Mouse (Mus musculus): ENCODE measurements around the gene Ecel1. TPM values are rescaled to one million over a fixed set of nuclear protein-coding genes. Genes with fewer than 3 reads are reported as not detected.
A peak's percentile ranks its signal among the peaks of the same experiment; 100 is the strongest.

Gene Ecel1
- polyA plus RNA-seq, 1 experiment from 2014 or later, result 0.12 TPM

DNA sequence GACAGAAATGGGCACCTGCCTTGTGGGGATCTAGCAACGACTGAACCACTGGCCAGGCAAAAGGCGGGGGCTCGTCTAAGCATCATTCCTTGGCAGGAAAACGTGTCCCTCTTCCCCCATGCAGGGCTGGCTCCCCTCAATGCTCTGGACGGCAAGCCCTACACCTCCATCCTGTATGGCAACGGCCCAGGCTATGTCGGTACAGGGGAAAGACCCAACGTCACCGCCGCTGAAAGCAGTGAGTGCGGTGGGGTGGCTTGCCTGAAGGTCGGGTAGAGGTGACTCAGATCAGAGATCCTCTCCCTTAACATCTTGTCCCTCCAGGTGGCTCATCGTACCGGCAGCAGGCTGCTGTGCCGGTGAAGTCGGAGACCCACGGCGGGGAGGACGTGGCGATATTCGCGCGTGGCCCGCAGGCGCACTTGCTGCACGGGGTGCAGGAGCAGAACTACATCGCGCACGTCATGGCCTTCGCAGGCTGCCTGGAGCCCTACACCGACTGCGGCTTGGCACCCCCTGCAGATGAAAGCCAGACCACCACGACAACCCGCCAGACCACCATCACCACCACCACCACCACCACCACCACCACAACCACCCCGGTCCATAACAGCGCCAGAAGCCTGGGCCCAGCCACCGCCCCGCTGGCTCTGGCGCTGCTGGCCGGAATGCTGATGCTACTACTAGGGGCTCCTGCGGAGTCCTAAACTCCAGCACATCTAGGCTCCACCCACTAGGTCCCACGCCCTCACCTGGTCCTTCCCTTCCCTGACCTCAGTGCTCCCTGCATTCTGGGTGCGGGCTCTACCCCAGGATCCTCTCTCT lies 28.9 kb downstream of the Ecel1 start:
- no peak for ATAC-seq
- no peaks in the 10 kb centered on the region for H3K4me1 ChIP-seq
- 13% methylated on average over 42 of the region's 43 CpGs for WGBS (ENCODE audit: insufficient replicate concordance)
- no peak overlapping the region for H3K4me3 ChIP-seq
- no peaks in the 10 kb centered on the region for H3K9me3 ChIP-seq (replicated peaks)
- H3K27me3 ChIP-seq (replicated peaks), result peaks cover 46% of the 10 kb centered on the region
- H3K9ac ChIP-seq, result no peak overlapping the region
- no peak overlapping the region for H3K27ac ChIP-seq
- H3K4me2 ChIP-seq, result no peak overlapping the region
- H3K36me3 ChIP-seq, result no peaks in the 10 kb centered on the region

DNA sequence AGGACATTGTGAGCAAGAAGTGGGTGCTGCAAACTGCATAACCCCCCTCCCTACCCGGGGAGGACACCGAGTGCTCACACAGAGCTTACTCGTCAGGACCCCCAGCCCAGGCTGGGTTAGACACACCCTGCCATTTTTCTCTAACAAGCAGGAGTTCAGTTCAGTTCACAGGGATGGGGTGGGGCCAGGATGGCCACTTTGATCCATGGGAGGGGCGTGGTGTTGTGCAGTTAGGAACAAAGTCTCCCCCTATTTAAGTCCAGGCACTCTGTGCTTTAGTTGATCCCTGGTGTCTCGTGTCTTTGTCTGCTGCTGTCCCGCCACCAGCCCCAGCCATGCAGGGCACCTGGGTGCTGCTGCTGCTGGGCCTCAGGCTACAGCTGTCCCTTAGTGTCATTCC lies 31.6 kb downstream of the Ecel1 start, which contains the start of gene Akp3:
Akp3 (plus strand) TSS at position 301 of the 400 bp plus-strand sequence.
- H3K36me3 ChIP-seq, result no peaks in the 10 kb centered on the region
- H3K4me2 ChIP-seq, result no peak within 1 kb of the TSS
- H3K9me3 ChIP-seq (replicated peaks), result no peaks in the 10 kb centered on the region
- no peak within 1 kb of the TSS for H3K4me3 ChIP-seq
- H3K27ac ChIP-seq, result no peak within 1 kb of the TSS
- H3K27me3 ChIP-seq (replicated peaks), result peaks cover 54% of the 10 kb centered on the region
- WGBS (ENCODE audit: insufficient replicate concordance), result 63% methylated on average over 6 of the region's 6 CpGs
- no peaks in the 10 kb centered on the region for H3K4me1 ChIP-seq
- ATAC-seq, result no peak
- H3K9ac ChIP-seq, result no peak within 1 kb of the TSS

DNA sequence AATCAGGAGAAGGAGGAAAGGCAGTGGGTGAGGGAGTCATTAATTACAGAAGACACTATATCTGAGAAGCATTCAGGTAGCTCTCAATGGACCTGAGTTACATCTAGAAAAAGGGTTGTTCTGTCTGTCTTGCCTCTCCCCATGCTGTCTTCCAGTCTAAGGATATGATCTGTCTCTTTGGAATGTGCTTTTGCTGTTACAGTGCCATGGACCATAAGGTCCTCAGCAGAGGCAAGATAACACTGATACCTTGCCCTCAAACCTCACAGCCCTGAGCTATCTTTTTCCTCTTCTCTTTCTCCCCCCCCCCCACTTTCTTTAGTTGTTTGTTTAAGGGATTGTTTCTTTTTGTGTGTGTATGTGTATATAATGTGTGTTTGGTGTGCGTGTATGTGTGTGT lies 41.5 kb downstream of the Ecel1 start:
- 48% methylated on average over 1 of the region's 1 CpGs for WGBS (ENCODE audit: insufficient replicate concordance)
- ATAC-seq, result no peak
- H3K27me3 ChIP-seq (replicated peaks), result peaks cover 11% of the 10 kb centered on the region; the same call in 1 of the 2 replicates
- H3K36me3 ChIP-seq, result no peaks in the 10 kb centered on the region
- H3K27ac ChIP-seq, result no peak overlapping the region
- H3K9ac ChIP-seq, result no peak overlapping the region
- H3K4me3 ChIP-seq, result no peak overlapping the region
- H3K4me1 ChIP-seq, result no peaks in the 10 kb centered on the region
- no peak overlapping the region for H3K4me2 ChIP-seq
- H3K9me3 ChIP-seq (replicated peaks), result no peaks in the 10 kb centered on the region

DNA sequence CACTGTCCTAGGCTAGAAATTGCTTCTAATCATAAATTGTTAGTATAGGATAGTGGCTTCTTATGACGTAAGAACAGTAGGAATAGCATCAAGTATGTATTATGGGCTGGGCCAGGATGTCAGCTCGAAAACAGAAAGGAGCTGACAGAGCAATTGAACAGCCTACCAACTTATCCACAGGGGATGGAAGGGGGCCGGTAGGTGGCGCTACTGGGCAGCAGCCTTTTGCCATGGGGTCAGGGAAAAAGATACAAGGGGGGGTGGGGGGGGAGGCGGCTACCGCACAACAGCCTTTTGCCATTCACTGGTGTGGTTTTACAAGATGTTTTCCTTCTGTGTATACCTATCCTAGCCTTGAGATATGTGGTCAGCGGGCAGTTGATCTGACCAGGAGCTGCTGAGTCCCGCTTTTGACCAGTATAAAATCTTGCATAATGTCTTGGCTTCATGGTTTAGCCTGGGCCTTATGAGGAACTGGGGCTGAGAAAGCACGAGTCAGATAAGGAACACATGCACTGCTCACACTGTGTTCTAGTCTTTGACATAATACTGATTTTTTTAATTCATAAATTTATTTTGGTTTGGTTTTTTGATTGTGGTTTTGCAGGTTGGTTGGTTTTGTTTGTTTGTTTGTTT lies 44.5 kb downstream of the Ecel1 start:
- 21% methylated on average over 9 of the region's 9 CpGs for WGBS (ENCODE audit: insufficient replicate concordance)
- H3K9ac ChIP-seq, result no peak overlapping the region
- H3K27ac ChIP-seq, result no peak overlapping the region
- no peak overlapping the region for H3K4me2 ChIP-seq
- H3K4me1 ChIP-seq, result no peaks in the 10 kb centered on the region
- ATAC-seq, result no peak
- H3K27me3 ChIP-seq (replicated peaks), result 0 out of 2 replicates have a peak, but pooled peaks cover 1% of the 10 kb centered on the region
- H3K36me3 ChIP-seq, result no peaks in the 10 kb centered on the region
- H3K4me3 ChIP-seq, result no peak overlapping the region
- no peaks in the 10 kb centered on the region for H3K9me3 ChIP-seq (replicated peaks)

DNA sequence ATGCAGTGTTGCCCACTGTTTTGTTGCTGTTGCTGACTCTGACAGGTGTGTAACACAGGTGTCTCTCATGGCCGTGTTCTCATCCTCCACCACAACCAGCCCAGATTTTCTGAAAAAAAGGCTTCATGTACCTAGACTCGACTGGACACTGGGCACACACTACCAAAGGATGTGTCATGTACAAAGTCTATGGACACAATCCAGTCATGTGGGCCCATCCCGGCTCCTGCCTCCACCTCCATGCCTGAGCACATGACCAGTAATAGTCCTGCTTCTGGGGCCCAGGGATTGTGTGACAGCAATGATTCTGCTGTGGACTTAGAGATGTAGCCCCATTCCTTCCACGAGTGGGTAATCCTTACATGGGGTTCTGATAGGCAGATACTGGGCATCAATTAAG lies 47.8 kb downstream of the Ecel1 start:
- no peak overlapping the region for H3K4me2 ChIP-seq
- H3K4me1 ChIP-seq, result no peaks in the 10 kb centered on the region
- no peak overlapping the region for H3K27ac ChIP-seq
- no peak overlapping the region for H3K4me3 ChIP-seq
- no peaks in the 10 kb centered on the region for H3K9me3 ChIP-seq (replicated peaks)
- H3K27me3 ChIP-seq (replicated peaks), result no peaks in the 10 kb centered on the region; the same call in 1 of the 2 replicates
- no peaks in the 10 kb centered on the region for H3K36me3 ChIP-seq
- no peak overlapping the region for H3K9ac ChIP-seq
- no peak for ATAC-seq
- 74% methylated on average over 4 of the region's 4 CpGs for WGBS (ENCODE audit: insufficient replicate concordance)

DNA sequence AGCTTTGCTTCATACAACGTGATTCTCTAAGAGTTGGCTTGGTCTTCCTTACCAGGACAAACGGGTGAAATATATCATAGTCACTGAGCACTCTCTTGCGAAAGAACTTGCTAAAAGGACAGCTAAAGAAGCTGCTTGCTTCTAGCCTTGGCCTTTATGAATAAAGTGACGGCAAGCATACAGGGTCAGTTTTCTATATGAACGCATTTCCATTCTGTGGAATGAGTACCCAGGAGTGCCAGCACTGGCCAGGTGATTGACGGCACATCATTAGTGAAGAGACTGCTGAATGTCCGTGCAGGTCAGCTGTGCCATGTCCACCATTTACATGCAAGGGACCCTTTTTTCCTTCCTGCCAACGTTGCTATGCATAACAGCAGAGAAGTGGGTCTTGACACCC lies 49.8 kb downstream of the Ecel1 start:
- WGBS (ENCODE audit: insufficient replicate concordance), result 65% methylated on average over 8 of the region's 8 CpGs

DNA sequence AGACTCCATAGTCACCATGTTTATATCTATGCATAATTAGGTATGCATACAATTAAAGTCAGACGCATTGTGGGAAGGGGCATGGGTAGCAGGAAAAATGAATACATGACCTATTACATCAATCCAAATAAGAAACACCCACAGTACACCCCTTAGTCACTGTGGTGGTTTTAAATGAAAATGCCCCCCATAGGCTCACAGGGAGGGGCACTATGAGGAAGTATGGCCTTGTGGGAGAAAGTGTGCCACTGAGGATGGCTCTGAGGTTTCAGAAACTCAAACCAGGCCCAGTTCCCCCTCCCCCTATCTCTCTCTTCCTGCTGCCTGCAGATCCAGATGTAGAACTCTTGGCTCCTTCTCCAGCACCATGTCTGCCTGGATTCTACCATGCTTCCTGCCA lies 52.4 kb downstream of the Ecel1 start:
- H3K4me1 ChIP-seq, result 0 out of 2 replicates have a peak, but pooled peaks cover 5% of the 10 kb centered on the region
- ATAC-seq, result no peak
- no peaks in the 10 kb centered on the region for H3K9me3 ChIP-seq (replicated peaks)
- H3K4me2 ChIP-seq, result no peak overlapping the region
- 81% methylated on average over 1 of the region's 1 CpGs for WGBS (ENCODE audit: insufficient replicate concordance)
- no peak overlapping the region for H3K4me3 ChIP-seq
- H3K9ac ChIP-seq, result no peak overlapping the region
- no peaks in the 10 kb centered on the region for H3K36me3 ChIP-seq
- no peak overlapping the region for H3K27ac ChIP-seq
- H3K27me3 ChIP-seq (replicated peaks), result peaks cover 7% of the 10 kb centered on the region

More for the DNA sequence above, 49.8 kb downstream of the Ecel1 start:
- Histone ChIP-seq H3K4me2 (no peak overlapping the region), H3K9me3 (replicated peaks) (no peaks in the 10 kb centered on the region), H3K4me3 (no peak overlapping the region), H3K4me1 (0 out of 2 replicates have a peak, but pooled peaks cover 5% of the 10 kb centered on the region), H3K27ac (no peak overlapping the region), H3K9ac (no peak overlapping the region), H3K27me3 (replicated peaks) (no peaks in the 10 kb centered on the region; the same call in 1 of the 2 replicates), H3K36me3 (no peaks in the 10 kb centered on the region)
- ATAC-seq, result no peak

DNA sequence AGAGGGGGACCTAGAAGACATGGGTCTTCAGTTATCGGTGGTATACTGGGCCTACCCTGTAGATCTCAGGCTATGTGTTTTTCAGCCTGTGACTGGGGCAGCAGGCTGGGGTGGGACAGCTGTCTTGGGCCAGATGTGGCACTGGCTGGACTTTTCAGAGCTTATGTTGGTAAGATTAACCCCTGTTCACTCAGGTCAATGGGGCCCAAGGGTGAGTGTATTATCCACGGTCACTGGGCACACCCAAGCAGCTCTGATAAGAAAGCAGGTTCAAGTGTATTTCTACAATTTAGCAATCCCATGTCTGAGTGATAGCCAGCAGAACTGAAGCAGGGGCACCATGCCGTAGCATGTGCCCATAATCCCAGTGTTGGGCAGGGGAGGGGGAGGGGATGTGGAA lies 54.2 kb downstream of the Ecel1 start:
- 51% methylated on average over 3 of the region's 3 CpGs for WGBS (ENCODE audit: insufficient replicate concordance)
- Histone ChIP-seq H3K9me3 (replicated peaks) (no peaks in the 10 kb centered on the region), H3K27me3 (replicated peaks) (peaks cover 16% of the 10 kb centered on the region), H3K4me1 (0 out of 2 replicates have a peak, but pooled peaks cover 5% of the 10 kb centered on the region), H3K27ac (no peak overlapping the region), H3K4me3 (no peak overlapping the region), H3K9ac (no peak overlapping the region), H3K36me3 (no peaks in the 10 kb centered on the region), H3K4me2 (no peak overlapping the region)
- ATAC-seq, result no peak

DNA sequence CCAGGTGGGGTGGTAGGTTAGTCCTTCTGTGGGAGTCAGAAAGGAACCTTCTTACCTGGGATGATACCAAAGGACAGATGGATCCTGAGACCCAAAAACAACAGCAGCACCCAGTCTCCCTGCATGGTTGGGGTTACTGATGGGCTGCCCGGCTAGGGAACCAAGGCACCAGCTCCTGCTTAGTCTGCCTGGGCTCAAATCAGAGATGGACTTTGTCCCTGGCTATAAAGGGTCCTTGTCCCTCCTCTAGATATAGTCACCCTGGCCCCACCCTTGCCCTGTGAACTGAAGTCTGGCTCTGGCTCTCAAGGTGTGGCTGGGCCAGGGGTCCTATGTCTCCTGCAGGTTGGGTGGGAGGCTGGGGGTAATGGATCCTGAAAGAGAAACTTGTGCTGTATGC lies 54.9 kb downstream of the Ecel1 start, which contains the start of gene Alpi:
Alpi (minus strand) TSS at position 196 of the 400 bp plus-strand sequence.
- 80% methylated on average over 1 of the region's 1 CpGs for WGBS (ENCODE audit: insufficient replicate concordance)
- H3K27ac ChIP-seq, result no peak within 1 kb of the TSS
- peaks cover 16% of the 10 kb centered on the region for H3K27me3 ChIP-seq (replicated peaks)
- no peak within 1 kb of the TSS for H3K9ac ChIP-seq
- no peaks in the 10 kb centered on the region for H3K36me3 ChIP-seq
- H3K9me3 ChIP-seq (replicated peaks), result no peaks in the 10 kb centered on the region
- H3K4me2 ChIP-seq, result no peak within 1 kb of the TSS
- H3K4me1 ChIP-seq, result peaks cover 6% of the 10 kb centered on the region; the same call in 1 of the 2 replicates
- no peak within 1 kb of the TSS for H3K4me3 ChIP-seq
- no peak for ATAC-seq

DNA sequence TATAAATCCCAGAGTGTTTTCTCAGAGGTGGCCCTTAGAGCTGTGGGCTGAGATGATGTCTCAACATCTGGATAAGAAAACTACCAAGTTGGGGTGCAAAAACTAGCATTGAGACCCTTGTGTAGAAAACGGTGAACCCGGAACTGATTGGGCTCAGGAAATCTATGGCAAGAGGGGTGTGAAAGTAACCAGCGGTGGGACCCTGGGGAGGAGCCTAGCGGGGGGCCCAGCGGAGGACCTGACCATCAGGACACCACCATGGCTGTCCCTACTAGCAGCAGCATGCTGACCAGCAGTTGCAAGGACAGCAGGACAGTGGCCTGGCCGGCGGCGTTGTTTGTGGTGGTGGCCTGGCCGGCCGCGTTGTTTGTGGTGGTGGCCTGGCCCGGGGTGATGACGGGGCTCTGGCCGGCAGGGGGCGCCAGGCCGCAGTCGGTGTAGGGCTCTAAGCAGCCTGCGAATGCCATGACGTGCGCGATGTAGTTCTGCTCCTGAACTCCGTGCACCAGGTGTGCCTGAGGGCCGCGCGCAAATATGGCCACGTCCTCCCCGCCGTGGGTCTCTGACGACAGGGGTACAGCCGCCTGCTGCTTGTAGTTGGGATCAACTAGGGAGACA lies 57.9 kb downstream of the Ecel1 start:
- H3K9ac ChIP-seq, result no peak overlapping the region
- no peak overlapping the region for H3K27ac ChIP-seq
- 13% methylated on average over 30 of the region's 30 CpGs for WGBS (ENCODE audit: insufficient replicate concordance)
- H3K4me2 ChIP-seq, result peak overlapping the region; percentile 10
- H3K4me1 ChIP-seq, result peaks cover 10% of the 10 kb centered on the region
- peaks cover 16% of the 10 kb centered on the region for H3K27me3 ChIP-seq (replicated peaks)
- H3K4me3 ChIP-seq, result no peak overlapping the region
- no peaks in the 10 kb centered on the region for H3K36me3 ChIP-seq
- ATAC-seq, result 0 out of 2 replicates have a peak, but pooled peaks have one; percentile 61
- no peaks in the 10 kb centered on the region for H3K9me3 ChIP-seq (replicated peaks)

Data from liver, embryonic 12.5 days (tissue).